Mouse (Mus musculus) midbrain, embryonic 11.5 days (tissue): ENCODE measurements around the gene Srgap3. TPM values are rescaled to one million over a fixed set of nuclear protein-coding genes. Genes with fewer than 3 reads are reported as not detected.

ENCODE experiments used
- ATAC-seq: fragments of 200-750 bp; cut with Nextera tagmentation; 2 replicates; pipeline ENCODE4 v1.8.0; 2017; ENCODE audit warnings: moderate TSS enrichment, moderate library complexity; ENCODE audit not compliant: low FRiP score
- DNase-seq: peaks from one replicate; pipeline ENCODE4 v3.0.0; 2015; ENCODE audit warnings: low spot score; ENCODE audit errors: missing footprints
- H3K27ac ChIP-seq: fragments of 300-500 bp; sonication (generic); 2 replicates; pipeline ENCODE4 v1.5.1; 2014; ENCODE audit warnings: low read depth, low read length
- H3K27me3 ChIP-seq: fragments of 300-500 bp; sonication (generic); 2 replicates; pipeline ENCODE4 v1.6.1; 2014; ENCODE audit warnings: mild to moderate bottlenecking, low read length, moderate library complexity, mixed read lengths; ENCODE audit not compliant: control insufficient read depth, insufficient read depth
- H3K36me3 ChIP-seq: fragments of 300-500 bp; sonication (generic); 2 replicates; pipeline ENCODE4 v1.6.1; 2014; ENCODE audit warnings: mild to moderate bottlenecking, low read length, moderate library complexity, mixed read lengths; ENCODE audit not compliant: control insufficient read depth, insufficient read depth
- H3K4me1 ChIP-seq: fragments of 300-500 bp; sonication (generic); 2 replicates; pipeline ENCODE4 v1.6.1; 2014; ENCODE audit warnings: low read length; ENCODE audit not compliant: control insufficient read depth, insufficient read depth
- H3K4me2 ChIP-seq: fragments of 300-500 bp; sonication (generic); 2 replicates; pipeline ENCODE4 v1.6.1; 2014; ENCODE audit warnings: mild to moderate bottlenecking, moderate library complexity
- H3K4me3 ChIP-seq: fragments of 300-500 bp; sonication (generic); 2 replicates; pipeline ENCODE4 v1.5.1; 2014; ENCODE audit warnings: low read depth, low read length
- H3K9ac ChIP-seq: fragments of 300-500 bp; sonication (generic); 2 replicates; pipeline ENCODE4 v1.6.1; 2014; ENCODE audit warnings: low read length
- H3K9me3 ChIP-seq: fragments of 300-500 bp; sonication (generic); 2 replicates; pipeline ENCODE4 v1.6.1; 2016; ENCODE audit warnings: low read length; ENCODE audit not compliant: control insufficient read depth
- WGBS: fragments of 180-500 bp; shearing (Covaris S2); extraction: QIAGEN DNeasy Blood & Tissue Kit; methylation state at CpG from one replicate; pipeline ENCODE4 v1.1.7; 2014; 5-methylcytosine and 5-hydroxymethylcytosine counted together
- polyA plus RNA-seq: library from polyadenylated mRNA; unstranded; fragments of >200 nt; fragmentation: Nextera tagmentation; extraction: Ambion mirVana; gene quantifications from 2 replicates; pipeline ENCODE4 v1.2.1, GENCODE M21; 2014

Gene Srgap3
- polyA plus RNA-seq, 1 experiment from 2014 or later, result 48.9 TPM

- no peaks in the 10 kb centered on the region for H3K9me3 ChIP-seq
- no peaks in the 10 kb centered on the region for H3K36me3 ChIP-seq
- H3K4me1 ChIP-seq, result peaks cover 52% of the 10 kb centered on the region
- H3K4me3 ChIP-seq, result no peak overlapping the region
- 30% methylated on average over 19 of the region's 19 CpGs for WGBS
- DNase-seq, result peak; percentile 93
- peak overlapping the region; percentile 17; the same call in 1 of the 2 replicates for H3K9ac ChIP-seq
- H3K27me3 ChIP-seq, result no peaks in the 10 kb centered on the region
- peak overlapping the region; percentile 94 for H3K27ac ChIP-seq
- ATAC-seq, result peak; percentile 22; the same call in 1 of the 2 replicates
- H3K4me2 ChIP-seq, result no peak overlapping the region; the same call in 1 of the 2 replicates
Measured at GRCm38 (mm10) chr6:112973786-112974720, 27.0 kb upstream of the Srgap3 start.

GRCm38 (mm10) chr6:112972858-112973631 lies 26.0 kb upstream of the Srgap3 start:
- peak overlapping the region; percentile 40 for H3K4me2 ChIP-seq
- H3K9me3 ChIP-seq, result no peaks in the 10 kb centered on the region
- WGBS, result 19% methylated on average over 18 of the region's 18 CpGs
- H3K4me3 ChIP-seq, result 0 out of 2 replicates have a peak overlapping the region, but pooled peaks have one; percentile 2
- ATAC-seq (peak; percentile 87), DNase-seq (peak; percentile 96)
- H3K36me3 ChIP-seq, result no peaks in the 10 kb centered on the region
- 0 out of 2 replicates have a peak overlapping the region, but pooled peaks have one; percentile 9 for H3K9ac ChIP-seq
- H3K27ac ChIP-seq, result peak overlapping the region; percentile 94
- H3K4me1 ChIP-seq, result peaks cover 52% of the 10 kb centered on the region
- no peaks in the 10 kb centered on the region for H3K27me3 ChIP-seq

- peak overlapping the region; percentile 94 for H3K27ac ChIP-seq
- WGBS, result 18% methylated on average over 10 of the region's 10 CpGs
- peak; percentile 94 for DNase-seq
- H3K27me3 ChIP-seq, result no peaks in the 10 kb centered on the region
- ATAC-seq, result peak; percentile 22
- peak overlapping the region; percentile 40 for H3K4me2 ChIP-seq
- H3K4me1 ChIP-seq, result peaks cover 52% of the 10 kb centered on the region
- H3K9me3 ChIP-seq, result no peaks in the 10 kb centered on the region
- H3K4me3 ChIP-seq, result peak overlapping the region; percentile 1; the same call in 1 of the 2 replicates
- H3K9ac ChIP-seq, result peak overlapping the region; percentile 6; the same call in 1 of the 2 replicates
- H3K36me3 ChIP-seq, result no peaks in the 10 kb centered on the region
Measured at GRCm38 (mm10) chr6:112972127-112972526, 25.1 kb upstream of the Srgap3 start.

- ATAC-seq (peak; percentile 12; the same call in 1 of the 2 replicates), DNase-seq (peak; percentile 94)
- Histone ChIP-seq H3K9ac (peak overlapping the region; percentile 6; the same call in 1 of the 2 replicates), H3K36me3 (no peaks in the 10 kb centered on the region), H3K4me2 (peak overlapping the region; percentile 40), H3K4me3 (no peak overlapping the region), H3K9me3 (no peaks in the 10 kb centered on the region), H3K27me3 (no peaks in the 10 kb centered on the region), H3K4me1 (peaks cover 49% of the 10 kb centered on the region), H3K27ac (peak overlapping the region; percentile 94)
- WGBS, result 30% methylated on average over 6 of the region's 6 CpGs
Measured at GRCm38 (mm10) chr6:112971116-112971768, 24.2 kb upstream of the Srgap3 start.

GRCm38 (mm10) chr6:112967359-112967758 lies 20.3 kb upstream of the Srgap3 start:
- 91% methylated on average over 6 of the region's 6 CpGs for WGBS
- no peaks in the 10 kb centered on the region for H3K27me3 ChIP-seq
- H3K9me3 ChIP-seq, result no peaks in the 10 kb centered on the region
- no peak overlapping the region for H3K4me3 ChIP-seq
- ATAC-seq (no peak), DNase-seq (no peak)
- peaks cover 22% of the 10 kb centered on the region for H3K4me1 ChIP-seq
- no peak overlapping the region for H3K4me2 ChIP-seq
- no peak overlapping the region for H3K9ac ChIP-seq
- H3K27ac ChIP-seq, result no peak overlapping the region
- H3K36me3 ChIP-seq, result no peaks in the 10 kb centered on the region

GRCm38 (mm10) chr6:112958360-112958759 lies 11.3 kb upstream of the Srgap3 start:
- Histone ChIP-seq H3K27ac (no peak overlapping the region), H3K9me3 (peaks cover 5% of the 10 kb centered on the region; the same call in 1 of the 2 replicates), H3K36me3 (no peaks in the 10 kb centered on the region), H3K4me2 (no peak overlapping the region), H3K4me1 (peaks cover 9% of the 10 kb centered on the region), H3K9ac (no peak overlapping the region), H3K4me3 (no peak overlapping the region), H3K27me3 (no peaks in the 10 kb centered on the region)
- DNase-seq (no peak), ATAC-seq (no peak)
- 60% methylated on average over 6 of the region's 6 CpGs for WGBS

- Histone ChIP-seq H3K36me3 (no peaks in the 10 kb centered on the region), H3K4me1 (peaks cover 9% of the 10 kb centered on the region), H3K9ac (no peak overlapping the region), H3K9me3 (peaks cover 5% of the 10 kb centered on the region; the same call in 1 of the 2 replicates), H3K27ac (no peak overlapping the region), H3K4me2 (no peak overlapping the region), H3K27me3 (no peaks in the 10 kb centered on the region), H3K4me3 (no peak overlapping the region)
- WGBS, result 55% methylated on average over 11 of the region's 11 CpGs
- no peak for DNase-seq
- peak; percentile 54 for ATAC-seq
Measured at GRCm38 (mm10) chr6:112957583-112958280, 10.7 kb upstream of the Srgap3 start.

GRCm38 (mm10) chr6:112955773-112956172 lies 8.7 kb upstream of the Srgap3 start:
- Histone ChIP-seq H3K27me3 (no peaks in the 10 kb centered on the region), H3K36me3 (no peaks in the 10 kb centered on the region), H3K9me3 (no peaks in the 10 kb centered on the region), H3K9ac (no peak overlapping the region), H3K4me3 (no peak overlapping the region), H3K27ac (no peak overlapping the region), H3K4me2 (no peak overlapping the region), H3K4me1 (peaks cover 9% of the 10 kb centered on the region)
- WGBS, result 78% methylated on average over 2 of the region's 2 CpGs
- ATAC-seq (no peak), DNase-seq (no peak)
